Mouse (Mus musculus) heart, adult 2 months (tissue): ENCODE measurements around the gene Tbl3. TPM values are rescaled to one million over a fixed set of nuclear protein-coding genes. Genes with fewer than 3 reads are reported as not detected.

Source experiments
- DNase-seq, 2 experiments: peaks; one replicate each; pipeline ENCODE4 v3.0.0; 2021
- H3K27ac ChIP-seq: fragments of 200-600 bp; 2 replicates; pipeline ENCODE4 v1.8.1; 2022
- H3K27me3 ChIP-seq: fragments of 200-500 bp; 2 replicates; pipeline ENCODE4 v1.6.1; 2012; ENCODE audit warnings: mild to moderate bottlenecking, low read length, inconsistent platforms, mixed read lengths; ENCODE audit not compliant: control insufficient read depth, insufficient read depth
- H3K36me3 ChIP-seq: fragments of 200-500 bp; 2 replicates; pipeline ENCODE4 v1.6.1; 2012; ENCODE audit warnings: low read length, inconsistent platforms; ENCODE audit not compliant: control insufficient read depth, insufficient read depth
- H3K4me1 ChIP-seq: fragments of 200-500 bp; 2 replicates; pipeline ENCODE4 v1.6.1; 2011; ENCODE audit warnings: low read length; ENCODE audit not compliant: control insufficient read depth, insufficient read depth
- H3K4me3 ChIP-seq: fragments of 200-600 bp; 2 replicates; pipeline ENCODE4 v1.8.1; 2022
- H3K79me2 ChIP-seq: fragments of 200-500 bp; replicated peaks from 2 replicates; pipeline ENCODE4 v1.6.1; 2012; ENCODE audit warnings: mild to moderate bottlenecking, inconsistent platforms, low read length, moderate library complexity, mixed read lengths; ENCODE audit not compliant: control insufficient read depth, insufficient read depth
- H3K9ac ChIP-seq: fragments of 200-500 bp; 2 replicates; pipeline ENCODE4 v1.6.1; 2012; ENCODE audit warnings: low read depth, mild to moderate bottlenecking, control low read depth, inconsistent platforms, low read length, mixed read lengths
- CTCF ChIP-seq: fragments of 200-600 bp; IDR thresholded peaks from 2 replicates; pipeline ENCODE4 v1.8.1; 2022; ENCODE audit warnings: antibody characterized with exemption, mild to moderate bottlenecking, moderate library complexity
- EP300 ChIP-seq: fragments of 200-500 bp; IDR thresholded peaks from 2 replicates; pipeline ENCODE4 v1.6.1; 2011; ENCODE audit warnings: low read depth, low read length, control low read depth; ENCODE audit not compliant: insufficient read depth
- POLR2A ChIP-seq: fragments of 200-500 bp; IDR thresholded peaks from 2 replicates; pipeline ENCODE4 v1.6.1; 2011; ENCODE audit warnings: mild to moderate bottlenecking, low read depth, low read length, control low read depth; ENCODE audit not compliant: insufficient read depth
- WGBS: fragments of 180-500 bp; shearing (Covaris S2); methylation state at CpG from one replicate; pipeline ENCODE4 v1.1.7; 2018; 5-methylcytosine and 5-hydroxymethylcytosine counted together
- intact Hi-C: fragments of 180-260 bp; cut with DNase I; formaldehyde crosslinking; loops from one replicate; pipeline ENCODE4 v1.15.1; 2025
- polyA plus RNA-seq: library from polyadenylated mRNA; depleted of rRNA; stranded (reverse); fragments of >200 nt; gene quantifications from 2 replicates; pipeline ENCODE4 v1.2.3, GENCODE M21; 2012
- total RNA-seq, 2 experiments: library from RNA; stranded (reverse); gene quantifications; 2 replicates each; pipeline ENCODE4 v1.2.3; 2021

Tbl3 gene
- total and polyA plus RNA-seq, 3 experiments = 17.4 to 34.2 (median 19.4) TPM

GRCm38 (mm10) chr17:24696011-24696697, 11.3 kb downstream of the Tbl3 start, which contains the start of the genes Gfer and Noxo1:
TSS of gene Gfer (minus strand) at chr17:24696156.
TSS of gene Noxo1 (plus strand) at chr17:24696234.
- intact Hi-C loops = loop anchor here (1.0 kb wide), 1 partner anchor 11 kb away; the partner anchor contains the start of gene Tbl3
- DNase-seq = peak; percentile 94
- H3K27ac ChIP-seq = peak within 1 kb of the TSS; percentile 86
- peak within 1 kb of the TSS; percentile 88 for H3K9ac ChIP-seq
- TF ChIP-seq POLR2A (peak; percentile 50; the same call in 1 of the 2 replicates), EP300 (no peak), CTCF (peak; percentile 58)
- H3K36me3 ChIP-seq = no peaks in the 10 kb centered on the region
- no peaks in the 10 kb centered on the region; the same call in 1 of the 2 replicates for H3K4me1 ChIP-seq
- under 1% methylated on average over 73 of the region's 76 CpGs for WGBS
- H3K79me2 ChIP-seq = no peaks in the 10 kb centered on the region
- no peaks in the 10 kb centered on the region for H3K27me3 ChIP-seq
- peak within 1 kb of the TSS; percentile 49 for H3K4me3 ChIP-seq

- DNase-seq = no peak
- Histone ChIP-seq H3K9ac (peak overlapping the region; percentile 84), H3K4me1 (no peaks in the 10 kb centered on the region; the same call in 1 of the 2 replicates), H3K27me3 (no peaks in the 10 kb centered on the region), H3K4me3 (peak overlapping the region; percentile 49), H3K79me2 (no peaks in the 10 kb centered on the region), H3K27ac (peak overlapping the region; percentile 79), H3K36me3 (no peaks in the 10 kb centered on the region)
- no peak for TF ChIP-seq EP300
- TF ChIP-seq POLR2A = no peak
- no peak for TF ChIP-seq CTCF
- WGBS = 11% methylated on average over 51 of the region's 51 CpGs
- intact Hi-C loops = loop anchor here (1.0 to 2.0 kb wide), 2 partner anchors 12 to 19 kb away; partner anchors contain the start of gene Tbl3
Observed at GRCm38 (mm10) chr17:24695326-24696010, 12.0 kb downstream of the Tbl3 start.

DNA sequence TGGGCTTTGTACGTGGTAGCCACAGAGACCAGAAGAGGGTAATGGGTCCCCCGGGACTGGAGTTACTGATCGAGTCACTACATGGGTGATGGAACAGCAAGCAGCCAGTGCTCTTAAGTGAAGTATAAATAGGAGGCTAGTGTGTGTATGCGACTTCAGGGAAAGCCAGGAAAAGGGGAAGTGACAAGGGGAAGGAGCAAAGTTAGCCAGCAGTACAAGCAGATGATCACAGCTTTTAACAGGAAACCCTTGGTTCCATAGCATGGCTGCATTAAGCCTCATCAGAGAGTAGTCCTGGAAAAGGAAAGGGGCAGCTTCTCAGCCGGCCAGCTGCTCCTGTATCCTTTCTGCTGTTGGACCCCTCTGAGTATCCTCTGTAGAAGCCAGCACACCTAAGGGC, 15.1 kb downstream of the Tbl3 start:
- intact Hi-C loops = no loop called here
- H3K27me3 ChIP-seq = peaks cover 4% of the 10 kb centered on the region
- no peak overlapping the region for H3K9ac ChIP-seq
- TF ChIP-seq EP300 = no peak
- no peak for TF ChIP-seq CTCF
- TF ChIP-seq POLR2A = no peak
- H3K27ac ChIP-seq = no peak overlapping the region
- no peaks in the 10 kb centered on the region; the same call in 1 of the 2 replicates for H3K4me1 ChIP-seq
- H3K79me2 ChIP-seq = no peaks in the 10 kb centered on the region
- no peaks in the 10 kb centered on the region for H3K36me3 ChIP-seq
- no peak for DNase-seq
- 64% methylated on average over 5 of the region's 5 CpGs for WGBS
- no peak overlapping the region for H3K4me3 ChIP-seq

DNA sequence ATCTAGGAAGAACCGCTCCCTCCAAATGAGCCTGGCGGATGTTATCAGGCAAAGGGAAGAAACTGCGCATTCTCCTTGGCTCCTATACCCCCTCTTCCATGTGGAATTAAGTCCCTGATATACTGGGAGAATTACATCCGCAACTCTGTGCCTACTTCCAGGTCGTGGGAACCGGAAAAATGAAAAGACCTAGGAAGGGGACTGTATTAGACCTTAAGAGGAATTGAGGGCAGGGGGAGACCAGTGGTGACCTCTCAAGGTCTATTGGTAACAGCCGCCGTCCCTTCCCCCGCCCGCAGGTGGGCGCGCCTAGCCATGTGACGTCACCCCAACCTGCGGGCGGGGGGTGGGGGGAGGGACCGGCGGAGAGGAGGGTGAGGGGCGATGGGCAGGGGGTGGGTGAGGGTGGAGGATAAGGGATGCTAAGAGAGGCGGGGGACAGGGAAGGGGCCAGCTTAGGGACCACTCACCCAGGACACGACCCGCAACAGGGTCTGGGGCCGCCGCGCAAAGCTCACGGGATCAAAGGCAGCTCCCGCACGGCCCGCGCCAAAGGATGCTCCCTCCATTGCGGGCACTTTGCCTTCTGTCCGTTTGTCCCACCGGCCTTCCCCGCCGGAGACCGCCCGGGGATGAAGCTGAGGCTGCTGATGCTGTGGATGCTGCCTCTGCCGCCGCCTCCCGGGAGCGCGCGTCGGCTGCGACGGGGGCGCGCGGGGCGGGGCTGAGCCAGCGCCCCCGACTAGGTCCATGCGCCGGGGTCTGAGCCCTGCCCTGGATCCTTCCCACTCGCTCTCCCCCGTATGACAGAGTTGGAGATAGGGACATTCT, 18.0 kb downstream of the Tbl3 start, which contains the start of gene Syngr3:
Gene Syngr3, minus strand, starts transcription at position 705 of the 831 bp plus-strand sequence.
- peak within 1 kb of the TSS; percentile 37 for H3K4me3 ChIP-seq
- intact Hi-C loops = no loop called here
- H3K79me2 ChIP-seq = no peaks in the 10 kb centered on the region
- no peak for TF ChIP-seq CTCF
- no peak for TF ChIP-seq POLR2A
- no peak for TF ChIP-seq EP300
- no peak within 1 kb of the TSS for H3K27ac ChIP-seq
- no peaks in the 10 kb centered on the region for H3K4me1 ChIP-seq
- WGBS = 2% methylated on average over 49 of the region's 55 CpGs
- peaks cover 4% of the 10 kb centered on the region for H3K27me3 ChIP-seq
- no peak for DNase-seq
- H3K9ac ChIP-seq = 0 out of 2 replicates have a peak within 1 kb of the TSS, but pooled peaks have one; percentile 33
- H3K36me3 ChIP-seq = no peaks in the 10 kb centered on the region

DNA sequence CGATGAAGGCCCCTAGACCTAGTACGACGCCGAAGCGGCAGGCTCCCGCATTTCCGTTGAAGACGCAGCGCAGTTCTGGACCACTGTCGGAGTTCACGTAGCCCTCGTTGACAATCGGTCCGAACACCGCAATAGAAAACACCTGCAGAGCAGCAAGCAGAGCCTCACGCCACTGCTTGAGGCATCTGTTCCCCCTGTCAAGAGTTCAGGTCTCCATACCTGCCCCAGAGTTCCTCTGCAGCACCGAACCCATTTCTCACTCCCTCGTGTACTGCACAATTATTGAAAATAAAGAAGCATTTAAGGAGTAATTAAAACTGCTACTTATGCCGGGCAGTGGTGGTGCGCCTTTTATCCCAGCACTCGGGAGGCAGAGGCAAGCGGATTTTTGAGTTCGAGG, 19.9 kb downstream of the Tbl3 start:
- no peaks in the 10 kb centered on the region for H3K4me1 ChIP-seq
- TF ChIP-seq POLR2A (no peak), CTCF (no peak), EP300 (no peak)
- H3K36me3 ChIP-seq = no peaks in the 10 kb centered on the region
- no peak for DNase-seq
- 23% methylated on average over 23 of the region's 23 CpGs for WGBS
- peak overlapping the region; percentile 43 for H3K9ac ChIP-seq
- peaks cover 4% of the 10 kb centered on the region for H3K27me3 ChIP-seq
- peak overlapping the region; percentile 33 for H3K4me3 ChIP-seq
- H3K79me2 ChIP-seq = no peaks in the 10 kb centered on the region
- intact Hi-C loops = no loop called here
- H3K27ac ChIP-seq = no peak overlapping the region
